Mouse (Mus musculus) left cerebral cortex, adult 2 months (tissue): ENCODE measurements at regions not wholly inside any gene's neighbourhood (a gene's known extent, or its start where the extent isn't known, plus 50 kb on each side); places are given as distances from the start of the nearest gene placed in this dataset.

Experiments
- DNase-seq, 2 experiments: peaks; one replicate each; pipeline ENCODE4 v3.0.0; 2021 to 2022; ENCODE audit warnings: low spot score in 2 of 2, mixed read lengths in 1 of 2; ENCODE audit errors: extremely low spot score in 1 of 2
- H3K27ac ChIP-seq: fragments of 200-600 bp; 2 replicates; pipeline ENCODE4 v1.8.1; 2022
- H3K4me3 ChIP-seq: fragments of 200-600 bp; 2 replicates; pipeline ENCODE4 v1.8.1; 2022
- CTCF ChIP-seq: fragments of 200-600 bp; IDR thresholded peaks from 2 replicates; pipeline ENCODE4 v1.8.1; 2022; ENCODE audit warnings: antibody characterized with exemption, mild to moderate bottlenecking, moderate library complexity
- intact Hi-C: fragments of 180-260 bp; cut with DNase I; formaldehyde crosslinking; loops from one replicate; pipeline ENCODE4 v1.15.1; 2025

GRCm38 (mm10) chr17:72672010-72672409 lies 67.6 kb upstream of the Alk start:
- no peak overlapping the region for H3K4me3 ChIP-seq
- intact Hi-C loops, result no loop called here
- TF ChIP-seq CTCF, result no peak
- DNase-seq, result peak; percentile 22 to 34
- no peak overlapping the region for H3K27ac ChIP-seq

DNA sequence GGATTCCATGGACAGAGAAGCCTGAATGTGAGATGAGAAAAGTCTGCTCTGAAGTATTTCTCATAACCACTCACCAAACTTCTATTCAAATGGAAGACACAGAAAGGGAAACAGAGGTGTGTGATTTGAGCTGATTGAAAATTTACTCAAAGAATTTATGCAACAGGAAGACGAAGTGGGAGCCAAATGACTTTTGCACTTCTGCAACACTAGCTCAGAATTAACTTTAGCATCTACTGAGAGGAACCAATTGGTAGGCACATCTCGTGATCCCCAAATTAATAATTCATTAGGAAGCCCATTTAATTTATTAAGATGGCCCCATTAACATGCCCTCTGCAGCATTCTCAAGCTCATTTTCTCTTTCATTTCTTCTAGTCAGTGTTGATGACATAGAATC lies 62.5 kb upstream of the Alk start:
- no peak for DNase-seq
- no peak for TF ChIP-seq CTCF
- H3K27ac ChIP-seq, result no peak overlapping the region
- no peak overlapping the region for H3K4me3 ChIP-seq
- intact Hi-C loops, result no loop called here

- no peak for DNase-seq
- H3K27ac ChIP-seq, result no peak overlapping the region
- TF ChIP-seq CTCF, result no peak
- intact Hi-C loops, result no loop called here
- no peak overlapping the region for H3K4me3 ChIP-seq
Measured at GRCm38 (mm10) chr17:72661678-72662077, 57.3 kb upstream of the Alk start.

DNA sequence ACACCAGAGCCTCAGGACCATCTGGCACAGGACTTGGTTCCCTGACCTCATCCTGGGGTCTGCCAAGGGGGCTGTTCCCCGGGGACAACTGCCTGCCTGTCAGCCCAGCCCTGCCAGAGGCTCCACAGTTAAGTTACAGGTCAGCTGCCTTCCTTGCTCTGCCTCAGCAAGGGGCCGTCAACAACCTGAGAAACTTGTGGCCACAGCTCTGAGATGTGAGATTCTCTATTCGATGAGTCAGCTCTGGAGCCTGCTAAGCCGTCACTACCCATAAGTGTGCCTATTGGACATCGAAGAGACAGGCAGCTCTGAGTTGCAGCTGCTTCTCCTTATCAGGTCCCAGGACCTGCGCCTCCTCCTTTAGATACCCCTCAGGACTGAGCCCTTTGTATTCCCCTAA lies 54.3 kb upstream of the Alk start:
- Histone ChIP-seq H3K27ac (no peak overlapping the region), H3K4me3 (no peak overlapping the region)
- no peak for TF ChIP-seq CTCF
- intact Hi-C loops, result no loop called here
- no peak for DNase-seq

- Histone ChIP-seq H3K4me3 (no peak overlapping the region), H3K27ac (no peak overlapping the region)
- DNase-seq, result no peak
- TF ChIP-seq CTCF, result no peak
- intact Hi-C loops, result no loop called here
Measured at GRCm38 (mm10) chr17:72657826-72658225, 53.4 kb upstream of the Alk start.
